Mouse (Mus musculus): Measurements from ENCODE around the gene Vwc2l.
A peak's percentile ranks its signal among the peaks of the same experiment; 100 is the strongest.

Vwc2l gene

GRCm38 (mm10) chr1:70725655-70726066 lies at the start of gene Vwc2l:
TSS of gene Vwc2l (plus strand) at chr1:70725715.
- DNase-seq (ENCODE audit: low read depth, low spot score), result peak; percentile 45

DNA sequence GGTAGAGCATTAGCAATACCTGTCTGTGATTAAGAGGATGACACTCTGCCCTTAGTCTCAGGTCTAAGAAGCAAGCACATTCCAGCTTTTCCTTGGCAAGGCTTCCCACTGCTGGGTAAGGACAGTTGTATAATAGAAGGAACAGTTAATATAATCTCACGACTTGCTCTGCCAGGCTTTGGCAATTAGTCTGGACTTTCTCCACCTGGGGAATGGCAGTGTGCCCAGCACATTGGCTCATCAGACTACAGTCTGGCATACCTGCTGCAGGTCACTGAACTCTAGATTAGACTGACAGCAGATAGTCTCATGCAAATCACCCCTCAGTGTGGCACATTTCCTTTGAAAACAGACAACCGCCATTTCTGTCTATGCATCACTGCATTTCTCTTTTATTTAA lies 33.0 kb upstream of the Vwc2l start:
- no peak for DNase-seq (ENCODE audit: low read depth, low spot score)

- DNase-seq (ENCODE audit: low read depth, low spot score), result no peak
Observed at GRCm38 (mm10) chr1:70700270-70700669, 25.2 kb upstream of the Vwc2l start.

GRCm38 (mm10) chr1:70703934-70704333 lies 21.6 kb upstream of the Vwc2l start:
- no peak for DNase-seq (ENCODE audit: low read depth, low spot score)

GRCm38 (mm10) chr1:70705821-70706220 lies 19.7 kb upstream of the Vwc2l start:
- DNase-seq (ENCODE audit: low read depth, low spot score), result no peak

DNA sequence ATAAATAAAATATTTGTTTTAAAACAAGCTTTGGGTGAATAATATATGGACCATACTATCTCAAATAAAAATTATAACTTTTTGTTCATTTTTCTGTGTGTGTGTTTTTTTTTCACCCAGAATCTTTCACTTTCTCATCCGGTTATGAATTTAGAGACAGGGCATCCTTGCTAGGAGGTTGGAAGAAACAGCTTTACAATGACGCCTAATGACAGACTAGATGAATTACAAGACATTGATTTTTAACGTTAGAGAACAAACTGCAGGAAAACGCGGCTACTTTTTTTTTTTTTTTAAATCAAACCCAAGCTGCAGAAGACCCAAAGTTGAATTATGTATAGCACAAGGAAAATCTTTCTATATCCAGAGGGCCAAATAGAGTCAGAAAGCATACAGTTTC lies 470 bp upstream of the Vwc2l start:
- peak; percentile 34 for DNase-seq (ENCODE audit: low read depth, low spot score)

DNA sequence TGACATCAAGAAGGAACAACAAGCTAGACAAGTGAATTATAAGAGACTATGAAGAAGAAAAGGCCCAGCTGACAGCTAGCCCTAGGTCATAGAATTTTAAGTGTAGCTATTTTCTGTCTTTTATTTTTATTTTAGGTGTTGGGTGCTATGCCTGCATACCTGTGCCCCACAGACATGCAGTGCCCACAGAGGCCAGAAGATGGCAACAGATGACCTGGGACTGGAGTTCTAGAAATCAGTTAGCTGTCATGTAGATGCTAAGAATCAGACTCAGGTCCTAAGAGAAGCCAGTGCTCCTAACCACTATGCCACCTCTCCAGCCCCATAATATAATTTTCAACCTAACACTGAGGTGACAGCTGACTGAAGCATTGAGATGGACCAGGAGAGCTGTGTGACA lies 61.6 kb downstream of the Vwc2l start:
- no peak for DNase-seq (ENCODE audit: low read depth, low spot score)

DNA sequence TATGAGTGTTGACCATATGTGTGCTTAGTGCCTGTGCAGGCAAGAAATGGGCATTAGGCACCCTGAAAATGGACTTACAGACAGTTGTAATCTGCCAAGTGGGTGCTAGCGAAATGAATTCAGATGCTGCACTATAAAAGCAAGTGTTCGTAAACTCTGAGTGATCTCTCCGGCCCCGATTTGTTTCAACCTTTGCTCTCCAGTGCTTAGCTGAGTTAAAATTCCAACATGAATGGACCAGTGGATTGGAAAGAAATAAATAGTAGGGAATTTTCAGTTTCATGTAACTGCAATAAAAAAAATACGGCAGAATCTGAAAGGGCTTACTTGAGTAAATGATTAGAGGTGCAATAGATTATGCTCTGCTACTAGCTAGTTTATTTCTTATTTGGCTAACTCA lies 66.1 kb downstream of the Vwc2l start:
- DNase-seq (ENCODE audit: low read depth, low spot score), result no peak

DNA sequence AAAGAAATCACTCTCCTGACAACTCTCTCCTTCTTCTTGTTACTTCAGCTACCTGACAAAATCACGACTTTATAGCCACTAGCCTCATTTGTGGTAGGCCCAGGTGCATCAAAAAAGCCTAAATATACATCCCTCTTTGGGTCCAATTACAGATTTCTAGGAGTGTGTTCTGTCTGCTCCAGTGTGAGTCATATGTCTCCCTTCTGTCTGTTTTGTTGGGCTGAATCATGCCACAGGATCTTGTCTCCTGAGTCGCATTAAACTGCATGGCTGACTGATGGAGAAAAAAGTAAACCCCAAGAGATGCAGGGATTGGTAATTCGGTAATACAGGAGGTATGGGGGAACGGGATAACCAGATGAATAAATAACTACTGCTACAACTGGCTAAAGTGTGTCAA lies 69.6 kb downstream of the Vwc2l start:
- DNase-seq (ENCODE audit: low read depth, low spot score), result no peak

- no peak for DNase-seq (ENCODE audit: low read depth, low spot score)
Observed at GRCm38 (mm10) chr1:70803401-70803800, 77.9 kb downstream of the Vwc2l start.

DNA sequence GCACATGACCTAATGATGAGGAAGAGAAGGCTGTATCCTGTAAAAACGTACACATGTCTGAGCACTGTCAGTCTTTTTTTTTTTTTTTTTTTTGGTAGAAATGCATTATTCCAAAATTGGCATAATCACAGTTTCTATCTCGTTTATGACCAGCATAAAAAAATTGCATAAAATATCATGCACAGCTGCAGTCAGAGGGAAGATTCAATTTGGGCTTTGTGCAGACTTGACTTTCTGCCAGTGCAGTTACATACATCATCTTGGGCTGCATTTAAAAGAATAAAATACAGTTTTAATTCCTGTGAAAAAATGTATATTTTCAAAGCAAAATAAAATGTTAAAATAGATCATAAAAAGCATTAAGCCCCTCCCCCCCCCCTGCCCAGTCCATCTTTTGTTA lies 97.6 kb downstream of the Vwc2l start:
- DNase-seq (ENCODE audit: low read depth, low spot score), result no peak

GRCm38 (mm10) chr1:70833262-70833661 lies 107.7 kb downstream of the Vwc2l start:
- no peak for DNase-seq (ENCODE audit: low read depth, low spot score)

- DNase-seq (ENCODE audit: low read depth, low spot score), result no peak
Observed at GRCm38 (mm10) chr1:70842222-70842621, 116.7 kb downstream of the Vwc2l start.

DNA sequence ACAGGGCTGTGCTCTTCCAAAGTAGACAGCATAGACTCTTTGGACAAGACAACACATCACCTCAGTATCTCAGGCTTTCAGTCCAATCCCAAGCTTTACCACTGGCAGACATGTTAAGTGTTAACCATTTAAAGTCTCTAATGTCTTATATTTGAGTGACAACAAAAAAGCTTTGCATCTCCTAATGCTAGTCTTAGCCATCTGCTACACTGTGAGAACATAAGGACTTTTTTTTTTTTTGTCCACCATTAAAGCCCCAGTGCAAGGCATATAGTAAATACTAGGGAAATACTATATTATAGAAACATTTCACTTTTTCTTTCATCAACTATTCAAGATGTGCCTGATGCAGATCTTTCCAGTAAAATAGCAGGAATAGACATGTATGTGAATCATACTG lies 119.8 kb downstream of the Vwc2l start:
- no peak for DNase-seq (ENCODE audit: low read depth, low spot score)

DNA sequence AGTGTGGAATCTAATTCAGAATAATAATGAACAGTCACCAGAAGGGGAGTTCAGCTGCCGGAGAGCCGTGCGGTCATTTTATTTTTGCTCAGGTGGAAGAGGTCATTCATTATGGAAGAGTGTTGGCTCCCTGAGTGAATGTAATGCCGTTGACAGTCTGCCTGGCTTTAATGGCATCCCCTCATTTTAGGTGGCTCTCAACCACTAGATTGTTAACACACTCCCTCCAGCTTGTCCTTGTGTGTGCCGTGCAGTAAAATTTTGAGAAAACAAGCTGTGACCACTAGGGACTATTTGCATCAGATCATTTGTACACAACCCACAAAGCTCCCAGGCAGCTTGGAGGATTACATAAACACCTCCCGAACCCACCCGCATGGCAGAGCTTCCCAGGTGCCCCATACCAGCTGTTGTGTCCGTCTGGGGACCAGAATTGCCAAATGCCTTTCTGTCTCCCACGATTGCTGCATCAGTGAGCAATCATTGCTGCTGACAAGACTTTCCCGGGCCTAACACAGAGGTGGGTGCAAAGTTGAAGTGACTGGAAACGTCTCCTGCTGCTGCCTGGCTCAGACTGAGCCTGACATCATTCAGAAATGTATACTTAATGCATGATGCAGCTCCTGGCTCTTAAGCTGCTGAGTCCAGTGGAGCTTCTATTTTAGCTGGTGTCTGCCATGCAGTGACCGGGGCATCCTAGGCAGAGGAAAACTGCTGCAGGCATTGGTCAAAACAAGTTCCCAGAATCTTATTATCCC lies 126.3 kb downstream of the Vwc2l start:
- DNase-seq (ENCODE audit: low read depth, low spot score), result no peak

GRCm38 (mm10) chr1:70853446-70853845 lies 127.9 kb downstream of the Vwc2l start:
- DNase-seq (ENCODE audit: low read depth, low spot score), result no peak

DNA sequence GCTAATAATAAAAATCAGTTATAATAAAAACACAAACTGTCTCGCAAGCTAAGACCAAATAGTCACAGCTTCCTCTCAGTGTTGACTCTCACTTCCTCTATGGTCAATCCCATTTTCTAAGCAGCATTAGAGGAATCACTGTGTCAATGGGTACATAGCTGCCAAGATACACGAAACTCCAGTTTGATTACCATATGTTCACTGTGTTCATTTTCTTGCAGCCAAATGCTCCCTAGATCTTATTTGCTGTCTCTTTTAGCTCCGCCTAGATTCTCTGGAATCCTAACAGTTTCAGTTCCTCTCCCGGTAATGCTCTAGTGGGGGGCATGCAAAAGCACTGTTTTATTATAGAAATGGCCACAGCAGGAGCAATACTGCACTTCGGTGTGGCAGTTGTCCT lies 130.4 kb downstream of the Vwc2l start:
- no peak for DNase-seq (ENCODE audit: low read depth, low spot score)

GRCm38 (mm10) chr1:70861672-70862071 lies 136.2 kb downstream of the Vwc2l start:
- DNase-seq (ENCODE audit: low read depth, low spot score), result no peak

- no peak for DNase-seq (ENCODE audit: low read depth, low spot score)
Observed at GRCm38 (mm10) chr1:70866137-70866536, 140.6 kb downstream of the Vwc2l start.

DNA sequence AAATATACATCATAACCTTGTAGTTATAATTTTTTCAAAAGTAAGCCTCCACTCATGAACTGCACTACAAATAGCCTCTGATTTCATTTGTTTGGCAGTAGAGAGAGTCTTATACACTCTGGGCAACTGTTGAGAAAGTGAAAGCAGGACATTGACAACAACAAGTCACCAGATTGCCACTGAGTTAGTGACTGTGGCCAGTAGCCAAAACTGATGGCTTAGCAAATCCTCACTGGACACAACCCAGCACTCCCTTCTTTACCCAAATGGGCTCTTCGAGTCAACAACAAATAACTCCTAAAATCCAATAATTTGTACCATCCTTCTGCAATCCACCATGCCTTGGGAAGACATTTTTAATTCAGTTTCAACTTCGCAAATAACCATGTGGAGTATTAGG lies 155.0 kb downstream of the Vwc2l start:
- no peak for DNase-seq (ENCODE audit: low read depth, low spot score)

GRCm38 (mm10) chr1:70881269-70881668 lies 155.8 kb downstream of the Vwc2l start:
- DNase-seq (ENCODE audit: low read depth, low spot score), result no peak

DNA sequence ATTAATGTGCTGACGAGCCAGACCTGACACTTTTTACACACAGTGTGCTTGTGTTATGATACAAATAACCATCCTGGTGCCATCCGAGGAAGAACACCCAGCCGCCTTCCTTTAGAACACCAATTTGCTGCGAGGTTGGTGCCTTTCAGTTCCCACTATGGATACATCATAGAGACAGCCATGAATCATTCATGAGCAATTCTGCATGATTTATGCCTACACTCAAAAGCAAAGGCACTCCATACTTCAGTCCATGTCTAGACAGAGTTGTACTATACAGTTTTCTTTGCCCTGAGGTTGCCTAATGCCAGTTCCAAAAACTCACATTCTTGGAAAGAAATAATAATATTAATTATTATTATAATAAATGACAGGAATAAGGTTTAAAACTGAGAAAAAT lies 158.6 kb downstream of the Vwc2l start:
- DNase-seq (ENCODE audit: low read depth, low spot score), result no peak

DNA sequence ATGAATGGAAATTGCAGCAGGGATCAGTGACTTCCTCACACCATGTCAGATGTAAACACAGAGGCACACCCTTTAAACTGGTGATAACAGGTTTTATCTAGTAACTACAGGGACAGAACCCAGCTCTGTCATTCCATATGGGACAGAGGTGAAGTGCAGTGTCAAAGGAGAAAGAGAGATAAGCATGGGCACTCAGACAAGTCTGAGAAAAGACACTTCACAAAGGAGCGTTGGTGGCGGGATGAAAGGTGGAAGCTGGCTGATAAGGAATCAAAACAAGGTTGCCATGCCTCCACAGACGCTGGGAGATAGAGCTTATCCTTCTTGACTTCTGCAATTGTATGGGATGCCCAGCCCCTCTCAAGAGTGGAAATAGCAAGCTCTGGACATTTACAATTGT lies 176.8 kb downstream of the Vwc2l start:
- DNase-seq (ENCODE audit: low read depth, low spot score), result no peak

DNA sequence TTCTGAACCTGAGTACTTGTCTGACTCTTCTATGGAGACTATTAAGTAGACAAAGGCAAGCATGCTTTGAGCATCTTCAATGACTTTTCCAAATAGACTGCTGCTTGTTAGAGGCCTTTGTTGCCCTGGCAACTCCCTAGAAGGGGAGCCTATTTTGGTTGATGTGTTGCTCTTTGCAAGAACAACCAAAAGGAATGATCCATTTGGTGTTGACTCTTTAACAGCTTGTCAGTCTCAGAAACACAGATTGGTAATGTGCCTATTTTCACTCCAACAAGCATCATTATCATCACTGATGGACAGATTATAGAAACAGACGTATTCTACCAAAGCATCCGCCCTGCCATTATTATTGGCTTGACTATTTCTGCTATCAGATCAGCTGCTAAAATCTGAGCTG lies 181.9 kb downstream of the Vwc2l start:
- no peak for DNase-seq (ENCODE audit: low read depth, low spot score)

Measured in brain, embryonic 18.5 days (tissue).